Mouse (Mus musculus) layer of hippocampus, adult 9-11 months (tissue): ENCODE measurements around the gene Ciz1.

Experiments used
- DNase-seq: peaks from one replicate; pipeline ENCODE4 v3.0.0; 2022

Ciz1 gene

GRCm38 (mm10) chr2:32420066-32420608, 68.0 kb downstream of the Ciz1 start:
- DNase-seq = no peak

GRCm38 (mm10) chr2:32420647-32421046, 68.5 kb downstream of the Ciz1 start:
- DNase-seq = no peak

GRCm38 (mm10) chr2:32421851-32422251, 69.7 kb downstream of the Ciz1 start:
- no peak for DNase-seq

- DNase-seq = peak; percentile 65
Measured at GRCm38 (mm10) chr2:32423481-32424331, 71.6 kb downstream of the Ciz1 start.

GRCm38 (mm10) chr2:32424796-32425195, 72.7 kb downstream of the Ciz1 start:
- DNase-seq = no peak

- DNase-seq = no peak
Measured at GRCm38 (mm10) chr2:32425568-32425967, 73.4 kb downstream of the Ciz1 start.

- no peak for DNase-seq
Measured at GRCm38 (mm10) chr2:32426141-32426540, 74.0 kb downstream of the Ciz1 start.

- DNase-seq = no peak
Measured at GRCm38 (mm10) chr2:32427720-32428119, 75.6 kb downstream of the Ciz1 start.

GRCm38 (mm10) chr2:32428262-32428722, 76.2 kb downstream of the Ciz1 start:
- peak; percentile 80 for DNase-seq

- DNase-seq = no peak
Measured at GRCm38 (mm10) chr2:32429215-32429891, 77.2 kb downstream of the Ciz1 start.
